Mouse (Mus musculus) G1E (cell line): ENCODE results near the gene Dpy19l3. TPM values are rescaled to one million over a fixed set of nuclear protein-coding genes. Genes with fewer than 3 reads are reported as not detected.

ENCODE experiments used
- ATAC-seq: 2 replicates; pipeline ENCODE4 v1.8.0; 2016; ENCODE audit warnings: mild to moderate bottlenecking; ENCODE audit not compliant: insufficient number of reproducible peaks, poor library complexity, low FRiP score, severe bottlenecking; ENCODE audit errors: extremely low read depth
- DNase-seq: peaks from one replicate; pipeline ENCODE4 v3.0.0; 2012; ENCODE audit warnings: low spot score
- H3K27me3 ChIP-seq: 2 replicates; pipeline ENCODE4 v1.6.1; 2012; ENCODE audit warnings: mild to moderate bottlenecking, low read length, inconsistent platforms; ENCODE audit not compliant: insufficient read depth
- H3K36me3 ChIP-seq: replicated peaks from 2 replicates; pipeline ENCODE3; 2012; ENCODE audit warnings: mild to moderate bottlenecking, inconsistent platforms
- H3K4me1 ChIP-seq: 2 replicates; pipeline ENCODE4 v1.6.1; 2012; ENCODE audit warnings: low read depth, low read length, inconsistent platforms, mixed read lengths; ENCODE audit not compliant: insufficient read depth
- H3K4me3 ChIP-seq: 2 replicates; pipeline ENCODE4 v1.5.1; 2012; ENCODE audit warnings: low read depth, mild to moderate bottlenecking, inconsistent platforms, low read length, moderate library complexity, mixed read lengths
- H3K9me3 ChIP-seq: replicated peaks from 2 replicates; pipeline ENCODE4 v1.6.1; 2012; ENCODE audit warnings: inconsistent platforms
- CTCF ChIP-seq: IDR thresholded peaks from 2 replicates; pipeline ENCODE4 v1.5.1; 2012; ENCODE audit warnings: low read depth, low read length, inconsistent platforms, mixed read lengths
- GATA1 ChIP-seq: IDR thresholded peaks from 2 replicates; pipeline ENCODE4 v1.6.1; 2012; ENCODE audit warnings: borderline replicate concordance, low read length, inconsistent platforms, mixed read lengths
- GATA2 ChIP-seq: IDR thresholded peaks from 2 replicates; pipeline ENCODE4 v1.6.1; 2012; ENCODE audit warnings: low read depth, low read length, inconsistent platforms, borderline replicate concordance
- POLR2AphosphoS5 ChIP-seq: IDR thresholded peaks from 2 replicates; pipeline ENCODE4 v1.6.1; 2012; ENCODE audit warnings: low read depth, low read length, inconsistent platforms; ENCODE audit not compliant: insufficient replicate concordance
- TAL1 ChIP-seq: conservative IDR thresholded peaks from 2 replicates; pipeline ENCODE4 v1.6.1; 2012; ENCODE audit warnings: low read depth, low read length, inconsistent platforms, mixed read lengths
- polyA plus RNA-seq: library from polyadenylated mRNA; stranded (reverse); fragments of >175 nt; gene quantifications from 2 replicates; pipeline ENCODE4 v1.2.3, GENCODE M21; 2012
- total RNA-seq, 2 experiments: library from RNA; stranded (forward) in 1 of 2; stranded (reverse) in 1 of 2; fragments of 200-1000 nt in 1 of 2; fragments of >200 nt in 1 of 2; fragmentation: Nextera tagmentation in 1 of 2; gene quantifications; 2 replicates each; pipeline ENCODE4 v1.2.3; 2014 to 2017

Gene Dpy19l3
- total and polyA plus RNA-seq, 3 experiments, result 9.8 to 25.1 (median 21.2) TPM

DNA sequence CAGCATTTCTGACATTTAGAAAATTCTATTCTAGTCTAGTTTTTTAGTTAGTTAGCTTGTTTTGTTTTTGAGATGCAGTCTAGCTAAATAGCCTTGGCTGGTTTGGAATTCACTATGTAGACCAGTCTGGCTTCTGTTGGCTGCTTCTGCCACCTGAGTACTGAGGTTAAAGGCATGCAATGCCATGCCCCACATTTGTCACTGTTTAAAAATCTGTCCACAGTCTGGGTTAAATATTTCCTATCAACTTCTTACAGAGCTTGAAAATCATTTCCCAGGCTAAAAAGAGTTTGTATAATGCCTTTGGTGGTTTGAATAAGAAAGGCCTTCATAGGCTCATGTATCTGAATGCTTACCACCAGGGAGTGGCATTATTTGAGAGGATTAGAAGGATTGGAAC is 15.4 kb downstream of the Dpy19l3 start:
- peaks cover 33% of the 10 kb centered on the region for H3K36me3 ChIP-seq
- H3K4me3 ChIP-seq, result no peak overlapping the region
- H3K9me3 ChIP-seq, result no peaks in the 10 kb centered on the region
- no peaks in the 10 kb centered on the region for H3K4me1 ChIP-seq
- no peak for TF ChIP-seq TAL1
- no peak for TF ChIP-seq GATA1
- TF ChIP-seq GATA2, result no peak
- TF ChIP-seq POLR2AphosphoS5, result no peak
- TF ChIP-seq CTCF, result no peak
- no peaks in the 10 kb centered on the region for H3K27me3 ChIP-seq
- no peak for ATAC-seq
- DNase-seq, result no peak

DNA sequence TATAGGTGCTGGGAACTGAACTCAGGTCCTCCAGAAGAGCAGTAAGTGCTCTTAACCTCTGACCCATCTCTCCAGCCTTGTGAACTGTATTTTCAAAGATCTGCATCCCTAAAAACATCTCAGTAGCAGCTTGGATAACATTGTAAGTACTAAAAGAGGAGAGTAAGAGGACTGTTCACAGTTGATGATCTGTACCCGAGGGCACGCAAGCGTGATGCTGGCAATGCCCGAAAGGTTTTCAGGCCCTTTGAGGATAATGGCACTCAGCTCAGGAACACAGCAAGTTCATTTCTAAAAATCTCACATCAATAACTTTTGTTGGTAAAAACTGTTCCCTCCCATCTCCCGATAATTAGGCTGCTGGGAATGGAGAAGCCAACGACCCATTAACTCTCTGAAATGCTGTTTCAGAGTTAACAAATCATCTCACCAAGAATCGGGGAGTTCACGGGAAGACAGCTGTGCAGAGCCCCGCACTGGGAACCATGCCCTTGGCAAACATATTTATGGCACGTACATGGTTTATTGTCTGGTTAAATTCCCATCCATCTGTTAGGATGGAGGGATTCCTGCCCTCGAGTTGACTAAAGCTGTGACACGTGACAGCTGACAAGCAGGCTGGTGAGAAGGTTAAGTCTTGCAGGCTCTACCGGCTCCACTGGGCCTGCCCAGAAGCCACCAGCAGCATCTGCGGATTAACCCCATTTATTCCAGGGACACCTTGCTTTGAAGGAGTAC is 20.8 kb downstream of the Dpy19l3 start:
- Histone ChIP-seq H3K9me3 (no peaks in the 10 kb centered on the region), H3K4me1 (no peaks in the 10 kb centered on the region), H3K27me3 (no peaks in the 10 kb centered on the region), H3K36me3 (peaks cover 24% of the 10 kb centered on the region), H3K4me3 (no peak overlapping the region)
- ATAC-seq, result no peak
- TF ChIP-seq TAL1 (no peak), CTCF (no peak), GATA1 (no peak), POLR2AphosphoS5 (no peak), GATA2 (no peak)
- DNase-seq, result no peak

- Histone ChIP-seq H3K4me1 (no peaks in the 10 kb centered on the region), H3K4me3 (no peak overlapping the region), H3K36me3 (peaks cover 26% of the 10 kb centered on the region), H3K27me3 (no peaks in the 10 kb centered on the region), H3K9me3 (no peaks in the 10 kb centered on the region)
- DNase-seq (no peak), ATAC-seq (no peak)
- TF ChIP-seq GATA2 (no peak), POLR2AphosphoS5 (no peak), CTCF (no peak), TAL1 (no peak), GATA1 (no peak)
Measured at GRCm38 (mm10) chr7:35732585-35733059, 21.6 kb downstream of the Dpy19l3 start.

DNA sequence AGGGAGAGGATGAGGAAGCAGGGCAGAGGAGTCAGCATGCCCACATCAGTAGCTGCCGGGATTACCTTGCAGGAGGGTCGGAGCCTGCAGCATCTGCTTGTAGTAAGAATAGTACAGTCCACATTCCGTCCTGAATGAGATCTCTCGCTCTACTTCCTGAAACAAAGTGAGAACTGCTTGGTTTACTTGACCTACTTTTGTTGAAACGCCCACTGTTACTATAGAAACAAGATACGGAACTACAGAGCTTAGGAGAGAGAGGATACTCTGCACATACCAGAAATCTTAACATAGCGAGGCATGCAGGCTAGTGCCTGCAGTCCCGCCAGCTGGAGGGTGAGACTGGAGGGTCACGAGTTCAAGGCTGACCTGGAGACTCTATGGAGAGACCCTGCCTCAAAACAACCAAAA is 24.6 kb downstream of the Dpy19l3 start:
- Histone ChIP-seq H3K9me3 (no peaks in the 10 kb centered on the region), H3K4me1 (no peaks in the 10 kb centered on the region), H3K27me3 (no peaks in the 10 kb centered on the region), H3K36me3 (peaks cover 27% of the 10 kb centered on the region), H3K4me3 (no peak overlapping the region)
- ATAC-seq, result no peak
- TF ChIP-seq POLR2AphosphoS5 (no peak), TAL1 (no peak), GATA2 (no peak), GATA1 (no peak), CTCF (no peak)
- DNase-seq, result no peak

DNA sequence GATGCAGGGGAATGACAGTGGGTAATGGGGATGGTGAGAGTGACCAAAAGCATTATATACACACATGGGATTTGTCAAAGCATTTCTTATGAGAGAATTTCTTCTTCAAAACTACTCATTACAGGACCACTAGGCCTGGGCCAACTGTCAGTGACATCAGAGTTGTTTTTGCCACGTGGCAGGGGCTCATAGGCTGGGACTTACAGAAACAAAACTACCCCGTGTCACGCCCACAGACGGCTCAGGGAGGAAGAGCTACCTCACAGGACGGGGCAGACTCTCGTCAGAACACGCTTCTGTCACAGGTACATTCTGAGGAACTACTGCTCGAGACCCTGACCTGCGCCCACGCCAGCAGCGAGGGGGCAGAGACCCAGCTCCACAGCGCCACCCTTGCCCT is 25.9 kb downstream of the Dpy19l3 start:
- Histone ChIP-seq H3K4me1 (no peaks in the 10 kb centered on the region), H3K4me3 (no peak overlapping the region), H3K36me3 (peaks cover 23% of the 10 kb centered on the region), H3K27me3 (no peaks in the 10 kb centered on the region), H3K9me3 (no peaks in the 10 kb centered on the region)
- TF ChIP-seq POLR2AphosphoS5, result no peak
- ATAC-seq (no peak), DNase-seq (no peak)

DNA sequence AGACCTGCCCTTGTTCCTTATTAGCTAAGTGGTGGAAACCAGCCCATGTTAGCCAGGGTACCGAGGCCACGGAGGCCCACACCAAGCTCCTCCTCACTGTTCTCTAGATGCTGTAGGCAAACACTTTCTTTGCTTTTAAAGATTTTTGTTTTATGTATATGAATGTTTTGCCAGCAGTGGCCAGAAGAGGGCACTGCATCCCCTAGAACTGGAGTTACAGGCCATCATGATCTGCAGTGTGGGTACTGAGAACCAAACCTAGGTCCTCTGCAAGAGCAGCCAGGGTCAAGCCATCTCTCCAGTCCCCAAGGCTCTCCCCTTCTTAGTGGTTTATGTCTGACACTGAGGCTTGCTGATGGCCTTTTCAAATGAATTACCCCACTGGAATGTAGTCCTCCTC is 31.2 kb downstream of the Dpy19l3 start:
- Histone ChIP-seq H3K27me3 (no peaks in the 10 kb centered on the region), H3K9me3 (no peaks in the 10 kb centered on the region), H3K4me1 (no peaks in the 10 kb centered on the region), H3K36me3 (peaks cover 45% of the 10 kb centered on the region), H3K4me3 (no peak overlapping the region)
- TF ChIP-seq POLR2AphosphoS5, result no peak
- DNase-seq (no peak), ATAC-seq (no peak)

DNA sequence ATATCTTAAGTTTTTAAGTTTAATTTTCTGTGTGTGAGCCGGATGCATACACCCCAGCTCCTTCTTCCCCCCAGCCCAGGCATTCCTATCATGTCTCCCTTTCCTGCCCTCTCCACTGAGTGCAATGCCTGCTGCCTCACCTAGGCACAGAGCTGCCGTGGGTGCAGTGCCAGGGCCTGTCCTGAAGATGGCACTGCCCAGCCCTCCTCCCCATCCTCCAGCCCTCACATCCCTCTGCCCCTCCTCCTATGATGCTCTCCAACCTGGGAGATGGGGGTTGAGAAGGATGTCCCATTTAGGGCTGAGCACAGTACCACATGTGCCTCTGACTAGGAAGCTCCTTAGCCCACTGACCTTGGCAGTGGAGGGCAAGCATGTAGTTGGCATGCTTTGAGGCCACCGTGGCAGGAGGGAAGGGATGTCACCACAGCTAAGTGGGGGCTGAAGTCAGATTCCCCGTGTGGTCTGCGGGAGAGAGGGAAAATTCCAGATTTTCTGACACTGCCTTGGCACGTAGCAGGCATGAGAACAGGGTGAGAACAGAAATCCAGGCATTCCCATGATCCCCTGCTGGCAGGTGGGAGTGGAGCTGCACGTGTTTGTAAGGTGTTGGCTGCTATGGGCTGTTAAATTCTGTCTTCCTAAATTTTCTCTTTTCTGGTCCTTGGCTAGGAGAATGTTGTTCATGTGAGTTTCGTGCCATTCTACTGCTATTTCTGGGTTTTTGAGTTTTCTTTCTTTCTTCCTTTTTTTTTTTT is 35.7 kb downstream of the Dpy19l3 start:
- peaks cover 46% of the 10 kb centered on the region for H3K36me3 ChIP-seq
- no peak overlapping the region for H3K4me3 ChIP-seq
- TF ChIP-seq TAL1, result no peak
- peak; percentile 24; the same call in 1 of the 2 replicates for TF ChIP-seq CTCF
- TF ChIP-seq GATA2, result no peak
- H3K27me3 ChIP-seq, result no peaks in the 10 kb centered on the region
- H3K4me1 ChIP-seq, result no peaks in the 10 kb centered on the region
- ATAC-seq (peak; percentile 34; the same call in 1 of the 2 replicates), DNase-seq (no peak)
- no peaks in the 10 kb centered on the region for H3K9me3 ChIP-seq
